Mouse (Mus musculus) frontal cortex, adult (tissue): ENCODE measurements at regions not wholly inside any gene's neighbourhood (a gene's known extent, or its start where the extent isn't known, plus 50 kb on each side); places are given as distances from the start of the nearest gene placed in this dataset.

ENCODE experiments used
- ATAC-seq: cut with Nextera tagmentation; 2 replicates; pipeline ENCODE4 v1.9.2; 2017; ENCODE audit warnings: mild to moderate bottlenecking, moderate library complexity, mixed read lengths; ENCODE audit not compliant: low TSS enrichment

- ATAC-seq = no peak
Observed at GRCm38 (mm10) chr16:78490245-78490644, 86.3 kb downstream of the D16Ertd472e start.

GRCm38 (mm10) chr16:78489604-78490003 is 86.9 kb downstream of the D16Ertd472e start:
- ATAC-seq = no peak

DNA sequence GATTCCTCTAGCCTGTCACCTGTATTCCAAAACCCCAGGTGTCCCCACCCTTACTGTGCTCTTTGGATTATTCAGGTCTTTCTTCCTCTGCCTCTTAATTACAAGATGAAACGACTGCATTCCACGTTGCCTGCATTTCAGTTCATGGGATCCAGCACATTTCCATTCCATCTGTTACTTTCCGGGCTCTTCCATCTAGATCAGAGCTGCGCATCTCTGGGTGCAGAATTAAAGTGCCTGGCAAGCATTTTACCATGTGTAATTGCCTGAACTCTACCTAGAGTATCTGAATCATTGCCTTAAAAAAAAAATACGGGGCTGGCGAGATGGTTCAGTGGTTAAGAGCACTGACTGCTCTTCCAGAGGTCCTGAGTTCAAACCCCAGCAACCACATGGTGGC is 90.0 kb downstream of the D16Ertd472e start:
- peak; percentile 88 for ATAC-seq

DNA sequence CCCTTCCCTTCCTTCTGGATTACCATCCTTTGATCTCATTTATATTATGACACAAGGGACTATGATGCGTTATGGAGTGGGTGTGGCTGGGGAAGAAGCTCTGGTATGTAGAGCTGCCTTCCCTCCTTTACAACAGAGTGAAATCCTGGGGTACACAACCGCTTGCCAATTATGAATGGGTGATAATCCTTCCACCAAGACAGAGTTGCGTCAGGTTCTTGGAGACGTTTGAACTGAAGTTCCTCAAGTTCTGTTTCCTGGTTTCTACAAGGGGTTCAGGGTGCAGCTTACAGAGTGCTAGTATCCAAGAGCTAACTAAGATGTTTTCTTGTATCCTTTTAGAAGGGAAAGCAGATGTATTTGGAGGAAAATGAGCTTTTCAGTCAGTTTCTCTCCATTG is 92.2 kb downstream of the D16Ertd472e start:
- ATAC-seq = no peak

DNA sequence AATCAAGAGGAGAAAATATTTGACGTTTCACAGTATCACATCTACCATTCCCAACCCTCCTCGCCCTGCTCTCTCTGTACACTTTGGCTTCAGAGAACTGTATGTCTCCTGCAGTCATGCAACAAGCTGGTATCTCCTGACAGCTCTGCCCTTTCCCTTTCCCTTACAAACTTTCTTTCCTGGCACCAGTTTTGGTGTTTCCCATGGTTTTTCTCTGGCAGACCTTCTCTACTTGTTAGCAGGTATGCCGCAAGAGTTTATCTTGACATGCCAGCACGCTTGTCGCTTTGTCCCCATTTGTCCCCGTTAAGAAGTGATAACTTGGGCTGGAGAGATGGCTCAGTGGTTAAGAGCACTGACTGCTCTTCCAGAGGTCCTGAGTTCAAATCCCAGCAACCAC is 94.9 kb downstream of the D16Ertd472e start:
- ATAC-seq = no peak

- ATAC-seq = no peak
Observed at GRCm38 (mm10) chr16:78481065-78481464, 95.4 kb downstream of the D16Ertd472e start.

DNA sequence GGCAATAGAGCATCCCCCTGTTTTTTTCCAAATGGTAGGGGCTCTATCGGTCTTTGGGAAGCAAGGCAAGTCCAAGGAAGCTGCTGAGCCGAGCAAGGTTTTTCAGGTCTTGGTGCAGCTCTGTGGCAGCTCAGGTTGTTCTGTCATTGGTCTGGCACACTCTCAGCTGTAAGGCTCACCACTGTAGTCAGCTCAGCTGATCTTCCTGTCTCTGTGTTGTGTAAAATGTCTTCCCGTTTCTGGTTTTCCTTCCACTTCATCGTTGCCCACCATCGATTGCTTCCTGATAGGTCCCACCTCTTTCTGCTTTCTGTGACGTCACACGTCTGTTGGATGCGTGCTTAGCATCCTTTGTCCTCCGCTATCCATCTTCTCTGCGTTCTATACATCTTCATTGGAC is 96.2 kb downstream of the D16Ertd472e start:
- no peak for ATAC-seq

DNA sequence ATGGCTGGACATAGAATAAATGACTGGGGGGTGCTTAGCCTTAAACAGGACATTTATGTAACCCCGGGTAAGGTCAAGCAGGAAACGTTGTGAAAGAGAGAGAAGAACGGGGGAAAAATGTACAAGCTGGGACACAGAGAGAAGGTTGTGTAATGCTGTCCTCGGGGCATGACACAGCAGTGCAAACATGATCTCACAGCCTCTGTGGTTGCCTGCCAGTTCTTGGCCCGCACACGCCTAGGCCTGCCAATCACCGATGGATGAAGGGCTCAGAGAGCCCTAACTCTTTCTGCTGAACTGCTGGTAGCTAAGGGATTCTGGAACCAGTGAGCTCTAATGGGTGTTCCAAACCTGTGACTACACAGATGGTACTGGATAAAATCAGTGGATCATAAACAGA is 96.5 kb upstream of the Btg3 start:
- no peak for ATAC-seq

- ATAC-seq = no peak
Observed at GRCm38 (mm10) chr16:78459996-78460395, 83.0 kb upstream of the Btg3 start.

GRCm38 (mm10) chr16:78457731-78458151 is 80.7 kb upstream of the Btg3 start:
- ATAC-seq = peak; percentile 65; the same call in 1 of the 2 replicates

GRCm38 (mm10) chr16:78456345-78456744 is 79.4 kb upstream of the Btg3 start:
- no peak for ATAC-seq

DNA sequence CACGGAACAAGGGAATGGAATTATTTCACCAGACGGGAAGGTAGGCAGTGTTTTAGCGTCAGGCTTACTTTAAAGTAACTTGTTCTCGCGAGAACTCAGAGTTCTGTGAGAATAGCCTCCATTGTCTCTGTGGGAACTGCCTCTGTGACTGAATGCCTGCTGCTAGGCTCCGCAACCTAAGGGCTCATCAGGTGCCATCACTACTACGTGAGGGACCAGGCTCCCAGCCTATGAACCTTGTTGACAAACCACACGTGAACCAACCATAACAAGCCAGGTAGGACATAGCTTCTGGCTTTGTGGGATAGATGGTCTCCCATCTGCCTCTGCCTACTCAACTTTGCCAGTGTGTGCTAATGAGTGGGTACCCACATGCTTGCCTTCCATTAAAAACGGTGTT is 77.5 kb upstream of the Btg3 start:
- ATAC-seq = no peak

DNA sequence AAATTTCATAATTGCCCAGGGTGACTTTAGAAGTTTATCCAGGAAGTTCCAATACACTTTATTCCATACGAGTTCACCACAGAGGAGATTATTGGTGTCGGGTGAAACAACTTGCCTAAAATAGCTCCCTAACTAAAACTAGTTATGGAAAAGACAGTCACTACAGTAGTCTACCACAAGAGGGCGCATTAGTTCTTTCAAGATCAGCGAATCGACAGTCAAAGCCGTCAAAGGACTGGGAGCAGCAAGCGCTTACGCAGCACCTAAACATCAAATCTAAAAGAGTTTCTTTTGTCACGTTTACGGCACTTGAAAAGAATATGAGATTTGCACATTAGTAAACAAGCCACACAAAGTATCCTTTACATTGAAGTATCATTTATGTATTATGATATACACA is 75.3 kb upstream of the Btg3 start:
- ATAC-seq = peak; percentile 95

- no peak for ATAC-seq
Observed at GRCm38 (mm10) chr16:78451750-78452149, 74.8 kb upstream of the Btg3 start.

- no peak for ATAC-seq
Observed at GRCm38 (mm10) chr16:78451251-78451650, 74.3 kb upstream of the Btg3 start.

GRCm38 (mm10) chr16:78449231-78449630 is 72.2 kb upstream of the Btg3 start:
- no peak for ATAC-seq

DNA sequence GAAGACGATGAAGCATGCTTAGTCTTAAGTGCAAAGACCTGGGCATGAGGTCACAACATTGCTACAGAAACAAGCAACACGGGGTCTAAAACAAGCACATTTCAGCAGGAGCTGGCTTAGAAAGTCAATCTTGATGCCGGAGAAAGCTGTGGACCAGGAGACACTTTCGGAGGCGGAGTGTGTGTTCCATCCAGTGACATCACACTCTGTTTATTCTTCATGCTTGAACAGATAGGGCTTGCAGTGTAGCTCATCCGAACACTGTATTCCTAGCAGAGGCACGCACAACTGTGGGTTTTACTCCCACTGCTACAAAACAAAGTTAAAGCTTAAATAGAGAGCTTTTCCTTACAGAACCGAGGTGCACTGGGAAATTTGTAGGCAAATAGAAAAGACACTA is 66.3 kb upstream of the Btg3 start:
- peak; percentile 98 for ATAC-seq

- ATAC-seq = peak; percentile 64
Observed at GRCm38 (mm10) chr16:78442830-78443229, 65.8 kb upstream of the Btg3 start.

GRCm38 (mm10) chr16:78441961-78442360 is 65.0 kb upstream of the Btg3 start:
- 0 out of 2 replicates have a peak, but pooled peaks have one; percentile 22 for ATAC-seq

GRCm38 (mm10) chr16:78435707-78436106 is 58.7 kb upstream of the Btg3 start:
- ATAC-seq = no peak

DNA sequence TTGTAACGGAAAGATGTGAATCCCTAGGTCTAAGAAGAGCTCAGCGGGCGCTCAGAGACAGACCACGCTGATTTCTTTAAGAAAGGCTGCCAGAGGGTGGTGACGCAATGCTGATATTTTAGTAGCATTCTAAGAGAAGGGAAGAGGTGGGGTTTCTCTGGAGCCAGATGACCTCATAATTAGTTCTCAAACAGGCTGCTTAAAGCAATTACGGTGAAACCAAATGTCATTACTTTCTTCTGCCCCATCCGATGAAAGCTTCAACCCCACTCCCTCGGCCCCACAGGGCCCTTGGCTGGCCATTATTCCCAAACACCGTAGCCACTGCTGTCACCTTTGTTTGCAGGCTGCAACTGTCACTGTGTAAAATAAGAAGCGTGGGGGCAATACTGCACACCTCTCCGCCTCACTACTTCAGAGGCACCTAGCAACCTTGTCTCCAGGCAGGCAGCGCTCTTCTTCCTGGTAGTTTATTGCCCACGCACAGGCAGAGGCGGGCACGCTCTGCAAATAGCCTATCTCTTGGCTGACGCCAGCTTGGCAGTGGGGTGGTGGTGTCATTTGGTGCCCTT is 50.6 kb upstream of the Btg3 start:
- ATAC-seq = peak; percentile 95
